Comparison of ENCODE assay signal across 16 mouse cellular contexts in the genomic region with DNA sequence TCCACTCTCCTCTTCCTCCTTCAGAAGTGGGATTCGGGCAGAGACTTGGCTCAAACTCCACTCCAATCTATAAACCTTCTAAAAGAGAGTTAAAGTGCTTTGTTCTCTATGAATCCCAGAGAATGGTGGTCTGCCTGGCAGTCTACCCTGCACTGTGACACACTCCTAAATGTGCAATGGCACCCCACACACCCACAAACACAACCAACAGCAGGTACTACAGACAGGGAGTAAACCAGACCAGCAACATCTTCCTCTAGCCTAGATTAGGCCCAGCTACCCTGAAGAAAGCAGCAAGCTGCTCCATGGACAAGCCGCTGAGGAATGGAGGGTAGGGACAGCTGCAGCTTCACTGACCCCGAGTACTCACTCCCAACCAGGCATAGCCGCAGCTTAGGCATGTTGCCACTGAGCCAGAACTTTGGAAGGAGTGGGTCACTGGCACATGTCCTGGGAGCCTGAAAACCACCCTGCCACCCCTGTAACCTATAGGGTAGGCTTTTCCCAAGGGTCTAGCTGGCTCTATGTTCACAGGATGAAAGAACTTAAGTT. TPM values are rescaled to one million over a fixed set of nuclear protein-coding genes. Genes with fewer than 3 reads are reported as not detected.
A peak's percentile ranks its signal among the peaks of the same experiment; 100 is the strongest.
DNase-seq lines count a peak whose midpoint lies in the region; ATAC-seq and TF ChIP-seq lines count a peak whose summit lies in the region.
"Had no signal": no experiment of that assay in that cellular context is flagged by ENCODE, and none has a peak within 500 bp of the region (broad histone marks: within the 10 kb centered on the region; RNA-seq: fewer than 3 reads in every experiment).

No protein-coding gene starts in this region.

- H3K79me2 ChIP-seq in CH12.LX (replicated peaks; ENCODE audit: control insufficient read depth, extremely low read depth, insufficient read depth, poor library complexity, severe bottlenecking), result no peaks in the 10 kb centered on the region

- no peak overlapping the region for H3K9ac ChIP-seq in forebrain, embryonic 15.5 days (replicated peaks)
- no peak overlapping the region for H3K9ac ChIP-seq in CH12.LX (ENCODE audit: insufficient read depth, low read depth)
- no peak overlapping the region for H3K9ac ChIP-seq in embryonic facial prominence, embryonic 12.5 days
- H3K9ac ChIP-seq: forebrain, postnatal 0 days; midbrain, embryonic 13.5 days had no signal

- 0 out of 2 replicates have a peak overlapping the region, but pooled peaks have one; percentile 80 for H3K27ac ChIP-seq in forebrain, embryonic 10.5 days
- H3K27ac ChIP-seq in forebrain, embryonic 15.5 days (replicated peaks), result no peak overlapping the region
- H3K27ac ChIP-seq in layer of hippocampus, adult 2 months, result peak overlapping the region; percentile 83
- no peak overlapping the region for H3K27ac ChIP-seq in CH12.LX (ENCODE audit: insufficient read depth, low read depth)
- 0 out of 2 replicates have a peak overlapping the region, but pooled peaks have one; percentile 17 for H3K27ac ChIP-seq in embryonic facial prominence, embryonic 12.5 days
- H3K27ac ChIP-seq: midbrain, embryonic 13.5 days had no signal

- ATAC-seq in forebrain, embryonic 15.5 days (replicated peaks), result no peak
- ATAC-seq in embryonic facial prominence, embryonic 12.5 days (ENCODE audit: insufficient number of reproducible peaks, insufficient read depth, low FRiP score, low TSS enrichment), result no peak
- ATAC-seq: forebrain, postnatal 0 days had no signal

- H3K9me3 ChIP-seq in forebrain, embryonic 10.5 days, result no peaks in the 10 kb centered on the region
- H3K9me3 ChIP-seq in forebrain, embryonic 15.5 days, result no peaks in the 10 kb centered on the region
- no peaks in the 10 kb centered on the region for H3K9me3 ChIP-seq in CH12.LX (replicated peaks; ENCODE audit: low read length)
- no peaks in the 10 kb centered on the region for H3K9me3 ChIP-seq in embryonic facial prominence, embryonic 12.5 days
- H3K9me3 ChIP-seq: midbrain, embryonic 13.5 days had no signal

- H3K4me3 ChIP-seq in forebrain, embryonic 10.5 days, result no peak overlapping the region
- H3K4me3 ChIP-seq in forebrain, embryonic 15.5 days, result no peak overlapping the region
- no peak overlapping the region for H3K4me3 ChIP-seq in layer of hippocampus, adult 2 months
- H3K4me3 ChIP-seq in CH12.LX (replicated peaks in 1 of 3; ENCODE audit: low read depth in 2 of 3, low read length in 2 of 3, poor library complexity in 1 of 3), result no peak overlapping the region
- no peak overlapping the region for H3K4me3 ChIP-seq in embryonic facial prominence, embryonic 12.5 days
- H3K4me3 ChIP-seq: midbrain, embryonic 13.5 days had no signal

- dilution Hi-C loops in CH12.LX (cut with MboI; ENCODE audit: extremely low pct_ligation_motif_present, extremely low pct_unique_long_range_greater_than_20kb, low sequenced_read_pairs), result no loop called here

- 0 out of 2 replicates have a peak, but pooled peaks have one; percentile 4 for TF ChIP-seq POLR2A in CH12.LX (IDR thresholded peaks at IDR 0.05; ENCODE audit: low read depth, low read length)

- H3K4me2 ChIP-seq in forebrain, embryonic 15.5 days (replicated peaks), result no peak overlapping the region
- no peak overlapping the region for H3K4me2 ChIP-seq in CH12.LX (ENCODE audit: insufficient read depth, low read depth, poor library complexity, severe bottlenecking)
- no peak overlapping the region for H3K4me2 ChIP-seq in embryonic facial prominence, embryonic 12.5 days (replicated peaks)
- H3K4me2 ChIP-seq: midbrain, embryonic 13.5 days had no signal

- in situ Hi-C loops in CH12.LX (cut with MboI; ENCODE audit: low pct_ligation_motif_present, low pct_unique_long_range_greater_than_20kb, low sequenced_read_pairs), result no loop called here

- DNase-seq in forebrain, embryonic 10.5 days (ENCODE audit: extremely low spot score, low spot score), result no peak
- no peak for DNase-seq in layer of hippocampus, adult 2 months (ENCODE audit: low spot score in 2 of 2)
- DNase-seq in layer of hippocampus, postnatal 10 days (ENCODE audit: low spot score in 2 of 2), result no peak
- no peak for DNase-seq in CH12.LX (ENCODE audit: extremely low read depth)
- DNase-seq in layer of hippocampus, postnatal 14 days (ENCODE audit: low spot score in 2 of 2), result no peak
- no peak for DNase-seq in spleen, postnatal 10 days (ENCODE audit: low spot score in 2 of 2)
- DNase-seq: adrenal gland, postnatal 36 days; forebrain, postnatal 0 days; gastrocnemius, postnatal 14 days; lung, adult 2 months; thymus, adult 2 months had no signal

- peaks cover 11% of the 10 kb centered on the region for H3K36me3 ChIP-seq in forebrain, embryonic 10.5 days (replicated peaks)
- H3K36me3 ChIP-seq in forebrain, embryonic 15.5 days, result peaks cover 2% of the 10 kb centered on the region; the same call in 1 of the 2 replicates
- peaks cover 44 to 97% of the 10 kb centered on the region in 2 experiments for H3K36me3 ChIP-seq in CH12.LX (replicated peaks in 1 of 2; ENCODE audit: control insufficient read depth in 1 of 2, insufficient read depth in 1 of 2, low read length in 1 of 2)
- peaks cover 37% of the 10 kb centered on the region for H3K36me3 ChIP-seq in embryonic facial prominence, embryonic 12.5 days

- H3K27me3 ChIP-seq in forebrain, embryonic 10.5 days (ENCODE audit: poor library complexity, severe bottlenecking), result no peaks in the 10 kb centered on the region
- no peaks in the 10 kb centered on the region for H3K27me3 ChIP-seq in forebrain, embryonic 15.5 days
- no peaks in the 10 kb centered on the region for H3K27me3 ChIP-seq in CH12.LX (replicated peaks)
- no peaks in the 10 kb centered on the region for H3K27me3 ChIP-seq in embryonic facial prominence, embryonic 12.5 days
- H3K27me3 ChIP-seq: midbrain, embryonic 13.5 days had no signal

- WGBS in forebrain, embryonic 10.5 days, result 92% methylated on average over 4 of the region's 4 CpGs
- 80% methylated on average over 4 of the region's 4 CpGs for WGBS in forebrain, embryonic 15.5 days
- WGBS in embryonic facial prominence, embryonic 12.5 days, result 82% methylated on average over 4 of the region's 4 CpGs

- TF ChIP-seq RAD21 in CH12.LX (IDR thresholded peaks at IDR 0.05; ENCODE audit: low read depth, low read length), result no peak

- TF ChIP-seq CTCF in layer of hippocampus, adult 2 months (conservative IDR thresholded peaks at IDR 0.05), result no peak
- TF ChIP-seq CTCF in CH12.LX (conservative IDR thresholded peaks at IDR 0.05 in 1 of 2, IDR thresholded peaks at IDR 0.05 in 1 of 2; ENCODE audit: low read depth in 2 of 2, low read length in 2 of 2), result no peak

- H3K4me1 ChIP-seq in forebrain, embryonic 10.5 days, result peaks cover 36% of the 10 kb centered on the region
- H3K4me1 ChIP-seq in forebrain, embryonic 15.5 days, result peaks cover 16% of the 10 kb centered on the region
- H3K4me1 ChIP-seq in CH12.LX (ENCODE audit: control insufficient read depth in 1 of 2, insufficient read depth in 2 of 2), result peaks cover 25 to 44% of the 10 kb centered on the region in 2 experiments
- H3K4me1 ChIP-seq in embryonic facial prominence, embryonic 12.5 days, result peaks cover 22% of the 10 kb centered on the region

- TF ChIP-seq EP300 in CH12.LX (IDR thresholded peaks at IDR 0.05; ENCODE audit: low read length), result no peak

RNA-seq across cellular contexts. Expression of gene Ccr10, which starts 16.8 kb away (rescaled TPM):
- not detected in 2 replicates for polyA plus RNA-seq in forebrain, embryonic 10.5 days (2016; fragmentation: Nextera tagmentation; extraction: Ambion mirVana)
- 0.14 and 0.19 TPM in 2 replicates for polyA plus RNA-seq in forebrain, embryonic 15.5 days (2015; fragmentation: Nextera tagmentation; extraction: Ambion mirVana)
- not detected for total RNA-seq in layer of hippocampus, adult 2 months (2021)
- total RNA-seq in layer of hippocampus, postnatal 10 days (2021), result not detected
- total RNA-seq in CH12.LX (2012; rRNA removed) (29.6 and 58.7 TPM in 2 replicates), CH12.LX (2014; rRNA removed) (14.1 and 17.2 TPM in 2 replicates)
- polyA plus RNA-seq in CH12.LX (2012; ENCODE audit: insufficient read length, low read depth), result 12.3 TPM in 2 replicates
- 0.13 and 0.24 TPM in 2 replicates for polyA plus RNA-seq in embryonic facial prominence, embryonic 12.5 days (2016; fragmentation: Nextera tagmentation; extraction: Ambion mirVana)
- total RNA-seq in layer of hippocampus, postnatal 14 days (2021), result under 1 TPM in 1 of 2 experiments, not detected in 1; 0.18 TPM
- total RNA-seq: neutrophil, adult 5-6 weeks had no signal
- polyA plus RNA-seq: heart, embryonic 14.5 days had no signal

RNA-seq across cellular contexts. Expression of gene Plekhh3, which starts 20.8 kb away (rescaled TPM):
- polyA plus RNA-seq in forebrain, embryonic 10.5 days (2016; fragmentation: Nextera tagmentation; extraction: Ambion mirVana), result 3.5 and 4.8 TPM in 2 replicates
- polyA plus RNA-seq in forebrain, embryonic 15.5 days (2015; fragmentation: Nextera tagmentation; extraction: Ambion mirVana), result 5.8 and 6.5 TPM in 2 replicates
- 10 to 100 TPM; 14.5 to 15.4 TPM for total RNA-seq in layer of hippocampus, adult 2 months (2021)
- total RNA-seq in layer of hippocampus, postnatal 10 days (2021), result 10 to 100 TPM; 13.2 to 13.4 TPM
- total RNA-seq in CH12.LX (2012; rRNA removed) (16.3 and 20.3 TPM in 2 replicates), CH12.LX (2014; rRNA removed) (2.8 and 2.9 TPM in 2 replicates)
- polyA plus RNA-seq in CH12.LX (2012; ENCODE audit: insufficient read length, low read depth), result 3.7 and 5.0 TPM in 2 replicates
- polyA plus RNA-seq in embryonic facial prominence, embryonic 12.5 days (2016; fragmentation: Nextera tagmentation; extraction: Ambion mirVana), result 10.3 and 11.9 TPM in 2 replicates
- total RNA-seq in layer of hippocampus, postnatal 14 days (2021), result 10 to 100 TPM; 14.2 to 16.1 TPM

RNA-seq across cellular contexts. Expression of gene Cntnap1, which starts 21.7 kb away (rescaled TPM):
- polyA plus RNA-seq in forebrain, embryonic 10.5 days (2016; fragmentation: Nextera tagmentation; extraction: Ambion mirVana), result 0.12 and 0.16 TPM in 2 replicates
- polyA plus RNA-seq in forebrain, embryonic 15.5 days (2015; fragmentation: Nextera tagmentation; extraction: Ambion mirVana), result 0.77 and 0.98 TPM in 2 replicates
- total RNA-seq in layer of hippocampus, adult 2 months (2021), result 100 to 1,000 TPM; 169 to 171 TPM
- 10 to 100 TPM; 59.0 to 61.4 TPM for total RNA-seq in layer of hippocampus, postnatal 10 days (2021)
- total RNA-seq in CH12.LX (2012; rRNA removed), result 15.6 and 16.7 TPM in 2 replicates
- 3.6 and 4.4 TPM in 2 replicates for total RNA-seq in CH12.LX (2014; rRNA removed)
- 17.9 and 19.5 TPM in 2 replicates for polyA plus RNA-seq in CH12.LX (2012; ENCODE audit: insufficient read length, low read depth)
- 0.50 and 0.60 TPM in 2 replicates for polyA plus RNA-seq in embryonic facial prominence, embryonic 12.5 days (2016; fragmentation: Nextera tagmentation; extraction: Ambion mirVana)
- total RNA-seq in layer of hippocampus, postnatal 14 days (2021), result 100 to 1,000 TPM; 137 to 149 TPM
- total RNA-seq: neutrophil, adult 5-6 weeks had no signal

RNA-seq across cellular contexts. Expression of gene Ezh1, which starts 34.3 kb away (rescaled TPM):
- 9.9 and 10.2 TPM in 2 replicates for polyA plus RNA-seq in forebrain, embryonic 10.5 days (2016; fragmentation: Nextera tagmentation; extraction: Ambion mirVana)
- 19.6 and 21.4 TPM in 2 replicates for polyA plus RNA-seq in forebrain, embryonic 15.5 days (2015; fragmentation: Nextera tagmentation; extraction: Ambion mirVana)
- total RNA-seq in layer of hippocampus, adult 2 months (2021), result 10 to 100 TPM; 73.6 to 81.8 TPM
- total RNA-seq in layer of hippocampus, postnatal 10 days (2021), result 10 to 100 TPM; 27.9 to 30.9 TPM
- total RNA-seq in CH12.LX (2012; rRNA removed), result 11.1 and 15.3 TPM in 2 replicates
- 8.5 and 8.7 TPM in 2 replicates for total RNA-seq in CH12.LX (2014; rRNA removed)
- 10.8 and 12.1 TPM in 2 replicates for polyA plus RNA-seq in CH12.LX (2012; ENCODE audit: insufficient read length, low read depth)
- 15.6 and 17.3 TPM in 2 replicates for polyA plus RNA-seq in embryonic facial prominence, embryonic 12.5 days (2016; fragmentation: Nextera tagmentation; extraction: Ambion mirVana)
- total RNA-seq in layer of hippocampus, postnatal 14 days (2021), result 10 to 100 TPM; 38.2 to 40.0 TPM

RNA-seq across cellular contexts. Expression of gene Tubg2, which starts 36.3 kb away (rescaled TPM):
- 2.3 and 2.7 TPM in 2 replicates for polyA plus RNA-seq in forebrain, embryonic 10.5 days (2016; fragmentation: Nextera tagmentation; extraction: Ambion mirVana)
- 31.2 and 32.8 TPM in 2 replicates for polyA plus RNA-seq in forebrain, embryonic 15.5 days (2015; fragmentation: Nextera tagmentation; extraction: Ambion mirVana)
- 10 to 100 TPM; 40.2 to 44.5 TPM for total RNA-seq in layer of hippocampus, adult 2 months (2021)
- total RNA-seq in layer of hippocampus, postnatal 10 days (2021), result 10 to 100 TPM; 31.7 to 41.4 TPM
- total RNA-seq in CH12.LX (2012; rRNA removed) (3.1 and 4.7 TPM in 2 replicates), CH12.LX (2014; rRNA removed) (1.2 and 2.1 TPM in 2 replicates)
- 8.7 and 10.5 TPM in 2 replicates for polyA plus RNA-seq in CH12.LX (2012; ENCODE audit: insufficient read length, low read depth)
- polyA plus RNA-seq in embryonic facial prominence, embryonic 12.5 days (2016; fragmentation: Nextera tagmentation; extraction: Ambion mirVana), result 9.4 and 10.8 TPM in 2 replicates
- total RNA-seq in layer of hippocampus, postnatal 14 days (2021), result 10 to 100 TPM; 36.7 to 41.0 TPM

Comparison
In these comparisons a context has a peak if more than half of its experiments do, and no peak if none do; other contexts are left out.
1. H3K27ac ChIP-seq: peak in forebrain, embryonic 10.5 days (single experiment), layer of hippocampus, adult 2 months (single experiment) and embryonic facial prominence, embryonic 12.5 days (single experiment); none in forebrain, embryonic 15.5 days (single experiment) and CH12.LX (single experiment).
2. RNA of gene Ccr10, which starts 16.8 kb away (total RNA-seq): 14.1 to 58.7 TPM in CH12.LX; 0.18 TPM in layer of hippocampus, postnatal 14 days, not detected in layer of hippocampus, postnatal 10 days and not detected in layer of hippocampus, adult 2 months; every median in the first group is over 10 times any median in the second.